Comparison of ENCODE assay signal across 22 mouse cellular contexts in the genomic region with DNA sequence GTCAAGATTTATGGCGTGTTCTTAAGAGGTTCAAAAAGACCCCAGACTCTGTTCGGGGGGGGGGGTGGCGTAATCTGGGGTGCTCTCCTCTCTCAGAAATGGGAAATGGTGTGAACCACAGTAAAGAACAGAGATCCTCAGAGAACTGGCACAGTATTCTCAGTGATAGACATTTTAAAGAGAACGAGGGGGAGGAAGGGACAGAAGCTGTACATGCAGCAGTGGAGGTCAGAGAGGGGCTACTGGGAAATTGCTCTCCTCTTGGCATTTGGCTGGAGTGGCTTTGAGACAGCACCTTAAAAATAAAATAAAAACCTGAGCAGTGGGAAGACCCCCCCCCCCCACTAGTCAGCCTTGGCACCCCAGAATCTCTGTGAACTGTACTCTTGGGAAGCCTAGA.
DNase-seq lines count a peak whose midpoint lies in the region; ATAC-seq and TF ChIP-seq lines count a peak whose summit lies in the region.
"Had no signal": no experiment of that assay in that cellular context is flagged by ENCODE, and none has a peak within 500 bp of the region (broad histone marks: within the 10 kb centered on the region; RNA-seq: fewer than 3 reads in every experiment).

No protein-coding gene starts in this region.

- no peak overlapping the region for H3K4me2 ChIP-seq in kidney, embryonic 14.5 days (replicated peaks; ENCODE audit: low read depth, low read length)
- H3K4me2 ChIP-seq in kidney, embryonic 15.5 days = no peak overlapping the region
- no peak overlapping the region for H3K4me2 ChIP-seq in kidney, embryonic 16.5 days (replicated peaks; ENCODE audit: low read depth, low read length)
- no peak overlapping the region for H3K4me2 ChIP-seq in kidney, postnatal 0 days (ENCODE audit: low read length)

- no peak for DNase-seq in kidney, adult 18-20 months
- DNase-seq in kidney, adult 8-10 months = no peak
- no peak for DNase-seq in kidney, postnatal 10 days
- peak; percentile 62 for DNase-seq in kidney, postnatal 0 days (ENCODE audit: low spot score)
- no peak for DNase-seq in kidney, postnatal 4 days
- DNase-seq: adrenal gland, adult 2 months; adrenal gland, adult 8-10 months; adrenal gland, postnatal 10 days; adrenal gland, postnatal 14 days; adrenal gland, postnatal 25 days; adrenal gland, postnatal 36 days; B cell, adult 2 months; cerebellum, adult 11 months; cerebellum, adult 11-12 months had no signal

- H3K9ac ChIP-seq in kidney, embryonic 14.5 days (ENCODE audit: low read depth, low read length) = no peak overlapping the region
- no peak overlapping the region for H3K9ac ChIP-seq in kidney, embryonic 15.5 days
- H3K9ac ChIP-seq in kidney, embryonic 16.5 days (replicated peaks; ENCODE audit: low read length) = no peak overlapping the region
- no peak overlapping the region for H3K9ac ChIP-seq in kidney, postnatal 0 days (ENCODE audit: low read depth, low read length)

- peak; percentile 62; the same call in 1 of the 2 replicates for ATAC-seq in kidney, embryonic 14.5 days (ENCODE audit: low FRiP score, low TSS enrichment)
- 0 out of 2 replicates have a peak, but pooled peaks have one; percentile 33 for ATAC-seq in kidney, embryonic 15.5 days (replicated peaks; ENCODE audit: low FRiP score)
- peak; percentile 63; the same call in 1 of the 2 replicates for ATAC-seq in kidney, embryonic 16.5 days (ENCODE audit: low FRiP score, low TSS enrichment)
- no peak for ATAC-seq in kidney, postnatal 0 days (replicated peaks; ENCODE audit: low FRiP score, low read depth)
- ATAC-seq: activated CD4-positive, CD25-positive, alpha-beta regulatory T cell, adult 4 months; CD4-positive, CD25-positive, alpha-beta regulatory T cell, adult 4 months; Patski had no signal

- H3K36me3 ChIP-seq in kidney, embryonic 14.5 days (ENCODE audit: control insufficient read depth, insufficient read depth, low read length) = no peaks in the 10 kb centered on the region
- H3K36me3 ChIP-seq in kidney, embryonic 15.5 days = no peaks in the 10 kb centered on the region
- H3K36me3 ChIP-seq in kidney, embryonic 16.5 days (ENCODE audit: insufficient read depth, low read length) = no peaks in the 10 kb centered on the region
- no peaks in the 10 kb centered on the region for H3K36me3 ChIP-seq in kidney, postnatal 0 days (ENCODE audit: insufficient read depth, low read length)
- H3K36me3 ChIP-seq: G1E had no signal

- H3K4me3 ChIP-seq in kidney, embryonic 14.5 days (ENCODE audit: low read length) = no peak overlapping the region
- no peak overlapping the region for H3K4me3 ChIP-seq in kidney, embryonic 15.5 days (replicated peaks)
- H3K4me3 ChIP-seq in kidney, embryonic 16.5 days (ENCODE audit: low read length) = no peak overlapping the region
- H3K4me3 ChIP-seq in kidney, postnatal 0 days (replicated peaks; ENCODE audit: low read depth, low read length) = no peak overlapping the region

- WGBS in kidney, embryonic 14.5 days = 31% methylated on average over 4 of the region's 4 CpGs
- 36% methylated on average over 4 of the region's 4 CpGs for WGBS in kidney, embryonic 15.5 days
- 35% methylated on average over 4 of the region's 4 CpGs for WGBS in kidney, embryonic 16.5 days
- 30% methylated on average over 4 of the region's 4 CpGs for WGBS in kidney, postnatal 0 days

- TF ChIP-seq CTCF in kidney, postnatal 0 days (IDR thresholded peaks at IDR 0.05; ENCODE audit: low read depth) = no peak

- H3K27me3 ChIP-seq in kidney, embryonic 14.5 days (ENCODE audit: control insufficient read depth, insufficient read depth, low read length) = no peaks in the 10 kb centered on the region
- H3K27me3 ChIP-seq in kidney, embryonic 15.5 days = no peaks in the 10 kb centered on the region
- no peaks in the 10 kb centered on the region for H3K27me3 ChIP-seq in kidney, embryonic 16.5 days (ENCODE audit: insufficient read depth, low read length)
- no peaks in the 10 kb centered on the region for H3K27me3 ChIP-seq in kidney, postnatal 0 days (ENCODE audit: insufficient read depth, low read length)
- H3K27me3 ChIP-seq: CH12.LX had no signal

- no peaks in the 10 kb centered on the region for H3K9me3 ChIP-seq in kidney, embryonic 14.5 days (ENCODE audit: control insufficient read depth, low read length)
- H3K9me3 ChIP-seq in kidney, embryonic 15.5 days (replicated peaks) = no peaks in the 10 kb centered on the region
- no peaks in the 10 kb centered on the region for H3K9me3 ChIP-seq in kidney, embryonic 16.5 days (ENCODE audit: low read length)
- H3K9me3 ChIP-seq in kidney, postnatal 0 days (replicated peaks; ENCODE audit: low read length) = no peaks in the 10 kb centered on the region

- H3K4me1 ChIP-seq in kidney, embryonic 14.5 days (ENCODE audit: control insufficient read depth, insufficient read depth, low read length) = peaks cover 2% of the 10 kb centered on the region
- peaks cover 19% of the 10 kb centered on the region for H3K4me1 ChIP-seq in kidney, embryonic 15.5 days
- peaks cover 16% of the 10 kb centered on the region for H3K4me1 ChIP-seq in kidney, embryonic 16.5 days (ENCODE audit: insufficient read depth, low read length)
- 0 out of 2 replicates have a peak, but pooled peaks cover under 1% of the 10 kb centered on the region for H3K4me1 ChIP-seq in kidney, postnatal 0 days (replicated peaks; ENCODE audit: insufficient read depth, low read length)

- no peak overlapping the region for H3K27ac ChIP-seq in kidney, embryonic 14.5 days (ENCODE audit: low read depth, low read length)
- H3K27ac ChIP-seq in kidney, embryonic 15.5 days = no peak overlapping the region
- no peak overlapping the region for H3K27ac ChIP-seq in kidney, embryonic 16.5 days (ENCODE audit: low read length)
- no peak overlapping the region for H3K27ac ChIP-seq in kidney, postnatal 0 days
